Mouse (Mus musculus): Measurements from ENCODE around the gene L3mbtl1.

L3mbtl1 gene

DNA sequence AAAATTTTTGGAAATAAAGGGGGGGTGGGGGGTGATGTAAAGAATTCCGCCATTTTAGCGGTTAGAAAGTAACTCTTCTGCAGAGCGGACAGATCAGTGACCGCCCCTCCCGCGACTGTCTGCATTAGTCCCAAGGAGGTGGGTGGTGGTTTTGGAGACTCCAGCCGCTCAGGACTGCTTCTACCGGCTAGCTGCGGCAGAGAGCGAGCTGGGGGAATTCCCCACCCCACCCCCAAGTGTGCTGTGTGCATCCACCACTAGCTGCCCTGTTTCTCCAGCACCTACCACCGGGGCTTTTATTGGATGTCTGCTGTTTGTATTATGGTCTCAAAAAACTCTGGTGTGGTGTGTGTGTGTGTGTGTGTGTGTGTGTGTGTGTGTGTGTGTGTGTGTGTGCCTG is 659 bp downstream of the L3mbtl1 start:
- peak in 1 of 2 experiments; percentile 28 for DNase-seq (ENCODE audit: low spot score in 2 of 2)

DNA sequence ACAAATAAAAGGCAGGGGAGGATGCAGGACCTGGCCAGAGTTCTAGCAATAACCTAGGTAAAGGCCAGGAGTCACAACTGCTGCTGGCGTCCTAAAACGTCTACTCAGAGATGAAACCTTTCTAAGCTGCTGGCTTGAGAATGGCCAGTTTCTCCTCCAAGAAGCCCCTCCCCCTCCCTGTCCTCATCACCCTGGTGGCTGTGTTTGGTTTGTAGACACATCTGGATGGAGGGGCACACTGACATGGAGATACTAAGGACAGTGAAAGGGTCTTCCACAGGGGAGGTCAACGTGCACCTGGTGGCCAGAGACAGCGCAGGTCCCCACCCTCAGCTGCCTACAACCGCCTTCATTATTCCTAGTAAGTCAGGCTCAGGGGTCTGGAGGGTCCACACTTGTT is 3.7 kb downstream of the L3mbtl1 start:
- DNase-seq (ENCODE audit: low spot score in 2 of 2), result no peak

DNA sequence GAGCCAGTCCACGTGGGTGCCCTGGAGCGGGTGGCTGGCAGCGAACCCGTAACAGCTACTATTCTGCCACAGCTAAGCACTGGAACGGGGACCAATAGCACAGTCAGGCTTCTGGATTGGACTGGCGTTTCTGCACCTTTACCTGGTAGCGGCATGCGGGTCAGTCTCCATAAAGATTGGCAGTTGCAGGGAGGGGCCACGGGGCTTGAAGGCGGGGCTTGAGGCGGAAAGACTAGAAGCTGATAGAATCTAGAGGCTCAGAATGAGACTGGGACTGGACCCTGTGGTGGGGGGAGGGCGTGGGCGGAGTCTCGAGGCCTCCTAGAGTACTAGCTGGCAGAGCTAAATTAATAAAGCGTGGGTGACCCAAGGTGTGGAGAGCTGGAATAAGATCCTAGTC is 4.5 kb downstream of the L3mbtl1 start:
- peak; percentile 43 to 63 for DNase-seq (ENCODE audit: low spot score in 2 of 2)

DNA sequence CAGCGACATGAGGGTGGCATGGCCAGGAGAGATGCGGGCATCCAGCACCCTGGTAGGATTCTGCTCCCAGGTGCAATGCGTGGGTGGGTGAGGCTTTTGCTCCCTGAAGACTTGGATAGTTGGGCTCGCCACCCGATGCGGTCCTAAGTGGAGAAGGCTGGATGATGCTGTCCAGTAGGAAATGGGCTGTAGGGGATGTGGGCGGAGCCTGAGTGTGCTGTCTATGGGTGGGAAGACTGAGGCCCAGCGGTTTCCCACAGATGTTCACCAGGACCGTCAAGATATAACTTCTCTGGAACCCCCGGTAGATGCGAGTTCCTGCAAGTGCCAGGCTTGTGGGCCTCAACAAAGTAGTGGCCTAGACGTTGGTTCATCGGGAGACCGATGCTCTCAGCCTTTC is 4.9 kb downstream of the L3mbtl1 start:
- DNase-seq (ENCODE audit: low spot score in 2 of 2), result no peak

DNA sequence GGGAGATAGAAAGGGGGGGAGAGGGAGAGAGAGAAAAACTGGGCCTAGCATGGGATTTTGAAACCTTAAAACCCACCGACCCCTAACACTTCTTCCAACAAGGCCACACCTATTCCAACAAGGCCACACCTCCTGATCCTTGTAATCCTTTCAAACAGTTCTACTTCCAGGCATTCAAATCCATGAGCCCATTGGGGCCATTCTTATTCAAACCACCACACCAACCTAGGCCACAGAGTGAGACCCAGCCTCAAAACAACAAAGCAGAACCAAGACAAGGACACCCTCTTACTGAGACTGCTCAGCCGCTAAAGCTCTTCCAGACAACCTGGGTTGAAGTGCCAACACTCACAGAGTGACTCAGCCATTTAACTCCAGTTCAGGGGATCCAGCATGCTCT is 7.5 kb downstream of the L3mbtl1 start:
- DNase-seq (ENCODE audit: low spot score in 2 of 2), result no peak

DNA sequence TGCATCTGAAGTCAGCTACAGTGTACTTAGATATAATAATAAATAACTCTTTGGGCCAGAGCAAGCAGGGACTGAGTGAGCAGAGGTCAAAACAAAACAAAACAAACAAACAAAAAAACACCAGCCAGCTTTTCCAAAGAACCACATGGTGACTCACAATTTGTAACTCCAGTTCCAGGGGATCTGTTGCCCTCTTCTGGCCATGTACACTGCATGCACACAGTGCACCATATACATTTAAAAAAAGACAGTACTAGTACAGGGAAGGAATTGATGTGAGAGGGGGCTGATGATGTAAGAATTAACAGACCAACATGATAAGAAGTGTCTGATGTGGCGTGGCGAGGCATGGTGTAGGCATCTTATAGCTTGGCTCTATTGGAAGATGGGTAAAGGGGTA is 13.6 kb downstream of the L3mbtl1 start:
- no peak for DNase-seq (ENCODE audit: low spot score in 2 of 2)

DNA sequence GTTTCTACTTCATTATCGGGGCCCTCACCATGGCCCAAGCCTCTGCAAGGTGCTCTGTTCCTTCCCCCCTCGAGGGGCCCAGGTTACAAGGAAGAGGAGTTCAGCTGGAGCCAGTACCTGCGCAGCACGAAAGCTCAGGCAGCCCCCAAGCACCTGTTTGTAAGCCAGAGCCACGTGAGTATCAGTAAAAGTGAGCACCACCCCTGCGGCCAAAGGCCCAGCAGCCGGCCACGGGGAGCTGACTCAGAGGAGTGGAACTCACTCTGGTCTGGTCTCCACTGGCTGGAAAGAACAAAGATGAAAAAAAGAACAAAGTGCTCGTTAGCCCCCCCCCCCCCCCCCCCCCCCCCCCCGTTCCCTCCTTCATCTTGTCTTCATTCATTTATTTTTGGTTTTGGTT is 18.0 kb downstream of the L3mbtl1 start:
- DNase-seq (ENCODE audit: low spot score in 2 of 2), result no peak

DNA sequence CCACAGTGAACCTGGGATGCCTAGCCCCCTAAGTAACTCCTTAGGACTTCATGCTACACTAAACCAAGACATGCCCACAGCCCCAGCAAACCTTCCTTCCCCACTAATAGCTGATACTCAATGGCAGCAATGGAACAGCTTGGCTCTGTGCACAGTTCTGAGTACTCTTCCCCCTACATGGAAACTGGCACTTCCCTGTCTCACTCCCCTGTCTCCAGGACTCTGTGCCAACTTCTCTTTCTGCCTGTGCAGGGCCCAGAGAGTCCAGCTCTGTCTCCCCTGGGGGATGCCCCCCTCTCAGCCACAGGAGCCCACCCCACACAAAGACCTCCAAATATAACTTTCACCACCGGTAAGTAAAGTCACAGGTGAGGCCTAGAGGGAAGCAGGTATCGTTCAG is 23.5 kb downstream of the L3mbtl1 start:
- no peak for DNase-seq (ENCODE audit: low spot score in 2 of 2)

DNA sequence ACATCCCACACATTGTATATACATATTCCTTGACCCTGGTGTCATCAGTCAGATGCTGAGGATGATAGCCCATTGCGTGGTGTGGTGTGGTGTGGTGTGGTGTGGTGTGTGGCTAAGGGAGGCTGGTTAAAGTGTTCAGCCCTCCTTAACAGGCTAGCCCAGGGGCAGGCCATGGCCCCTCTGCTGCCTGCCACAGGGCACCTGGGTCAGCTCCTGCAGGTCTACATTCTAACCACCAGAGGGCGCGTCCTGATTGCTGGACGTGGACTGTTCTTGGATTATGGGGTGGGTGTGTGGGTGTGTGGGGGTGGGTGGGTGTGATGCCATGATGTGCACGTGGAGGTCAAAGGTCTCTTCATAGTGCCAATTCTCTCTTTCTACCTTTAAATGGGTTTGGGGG is 25.1 kb downstream of the L3mbtl1 start:
- DNase-seq (ENCODE audit: low spot score in 2 of 2), result peak in 1 of 2 experiments; percentile 29

DNA sequence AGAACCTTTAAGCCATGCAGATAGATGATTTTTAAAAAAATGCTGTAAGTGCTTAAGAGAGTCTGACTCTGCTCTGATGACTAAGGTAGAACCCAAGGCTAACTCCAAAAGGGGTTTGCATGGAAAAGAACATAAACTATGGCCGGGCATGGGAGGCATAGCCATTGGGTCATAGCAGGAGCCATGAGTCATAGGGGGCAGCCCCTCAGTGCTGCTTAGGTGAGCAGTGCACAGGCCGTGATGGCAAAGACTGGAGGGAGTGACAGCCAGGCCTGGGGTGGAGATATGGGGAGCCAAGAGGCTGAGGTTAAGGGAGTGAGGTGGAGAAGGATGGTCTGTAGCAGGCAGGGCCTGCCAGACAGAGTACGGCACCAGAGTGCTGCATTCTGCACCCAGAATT is 25.8 kb downstream of the L3mbtl1 start:
- DNase-seq (ENCODE audit: low spot score in 2 of 2), result no peak

DNA sequence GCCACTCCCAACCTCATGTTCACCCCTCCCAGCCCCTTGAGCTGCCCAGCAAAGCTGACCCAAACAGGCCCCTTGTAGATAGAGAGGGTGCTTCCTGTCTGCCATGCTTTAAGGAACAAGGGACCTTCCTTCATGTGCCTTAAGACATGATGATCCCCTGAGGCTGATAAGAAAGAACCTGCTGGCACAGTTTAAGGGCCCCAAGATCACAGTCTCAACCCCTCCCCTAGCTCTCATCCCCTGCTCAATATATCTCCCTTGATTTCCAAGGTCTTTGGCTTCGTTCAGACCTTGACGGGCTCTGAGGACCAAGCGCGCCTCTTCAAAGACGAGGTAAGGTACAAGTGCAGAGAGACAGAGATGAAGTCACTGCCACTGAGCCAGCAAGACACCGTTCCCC is 27.6 kb downstream of the L3mbtl1 start:
- no peak for DNase-seq (ENCODE audit: low spot score in 2 of 2)

DNA sequence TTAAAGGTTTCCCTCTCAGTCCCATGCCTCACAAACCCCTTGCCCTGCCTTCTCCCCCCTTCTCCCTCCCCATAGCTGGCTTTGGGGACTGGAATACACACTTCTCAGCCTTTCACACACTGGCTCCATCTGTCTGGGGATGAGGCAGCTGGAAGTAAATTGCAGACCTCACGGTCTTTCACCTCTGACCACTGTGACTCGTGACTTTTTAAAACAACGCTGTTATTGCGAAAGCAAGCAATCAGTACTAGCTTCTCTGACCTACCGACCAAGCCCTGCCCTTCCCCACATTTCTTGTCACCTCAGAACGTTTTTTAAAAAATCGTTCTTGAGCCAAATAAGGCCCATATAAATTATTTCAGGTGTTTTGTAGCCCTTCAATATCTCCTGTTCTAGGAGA is 29.5 kb downstream of the L3mbtl1 start:
- DNase-seq (ENCODE audit: low spot score in 2 of 2), result no peak

DNA sequence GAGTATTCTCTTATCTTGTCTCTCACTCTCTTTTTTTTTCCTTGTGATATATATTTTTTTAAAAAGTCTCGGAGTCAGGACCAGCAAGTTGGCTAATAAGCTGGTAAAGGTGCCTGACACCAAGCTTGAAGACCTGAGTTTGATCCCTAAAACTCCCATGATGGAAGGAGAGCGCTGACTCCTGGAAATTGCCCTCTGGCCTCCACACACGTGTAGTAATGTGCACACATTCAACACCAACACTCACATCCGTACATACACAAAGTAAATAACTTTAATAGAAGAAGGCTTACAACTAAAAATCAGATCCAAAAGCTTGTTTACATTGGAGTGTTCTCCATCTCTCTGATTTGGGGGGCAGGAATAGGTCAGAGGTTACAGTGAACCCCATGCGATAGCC is 29.9 kb downstream of the L3mbtl1 start:
- DNase-seq (ENCODE audit: low spot score in 2 of 2), result no peak

DNA sequence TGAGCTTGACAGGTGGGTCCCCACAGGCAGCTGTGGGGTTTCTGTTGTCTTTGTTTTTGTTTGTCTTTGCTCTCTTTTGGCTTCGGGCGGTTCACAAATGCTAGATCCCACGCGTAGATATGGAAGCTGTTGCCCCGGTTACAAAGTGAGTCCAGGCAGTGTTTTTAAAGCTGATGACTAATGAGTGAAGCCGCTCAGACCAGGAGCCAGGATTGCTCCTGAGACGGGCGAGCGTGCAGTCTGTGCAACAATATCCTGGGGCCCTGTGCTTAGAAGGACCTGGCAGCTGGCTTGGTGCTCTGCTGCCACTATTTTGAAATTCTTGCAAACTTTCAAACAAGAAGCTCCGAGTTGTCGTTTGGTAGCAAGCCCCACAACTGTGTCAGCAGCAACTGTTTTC is 30.4 kb downstream of the L3mbtl1 start:
- peak in 1 of 2 experiments; percentile 18 for DNase-seq (ENCODE audit: low spot score in 2 of 2)

DNA sequence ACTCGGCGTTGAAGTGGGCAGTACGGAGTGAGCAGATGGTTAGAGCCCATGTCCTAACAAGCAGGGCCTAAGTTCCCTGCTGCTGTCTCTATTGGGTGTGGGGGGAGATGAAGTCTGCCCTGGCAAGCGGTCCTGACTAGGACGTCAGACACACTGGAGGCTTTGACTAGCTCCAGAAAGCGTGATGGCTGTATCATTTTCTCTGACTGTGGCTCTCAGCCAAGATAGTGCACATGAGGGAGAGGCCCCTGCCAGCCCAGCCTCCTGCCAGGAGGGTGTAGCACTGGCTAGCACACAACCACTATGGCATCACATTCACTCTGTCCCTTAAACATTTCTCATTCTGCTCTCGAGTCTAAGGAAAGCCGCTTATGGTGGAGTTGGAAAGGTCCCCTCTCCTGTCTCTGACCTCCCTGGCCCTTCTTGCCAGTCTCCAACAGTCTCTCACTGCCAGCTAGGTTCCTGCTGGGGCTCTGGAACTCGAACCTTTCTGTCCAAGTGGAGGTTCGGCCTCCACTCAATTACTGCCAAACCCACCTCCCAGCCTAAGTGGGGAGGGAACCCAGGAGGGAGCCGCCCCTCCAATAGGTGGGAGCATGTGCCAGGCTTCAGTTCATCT is 32.0 kb downstream of the L3mbtl1 start:
- no peak for DNase-seq (ENCODE audit: low spot score in 2 of 2)

DNA sequence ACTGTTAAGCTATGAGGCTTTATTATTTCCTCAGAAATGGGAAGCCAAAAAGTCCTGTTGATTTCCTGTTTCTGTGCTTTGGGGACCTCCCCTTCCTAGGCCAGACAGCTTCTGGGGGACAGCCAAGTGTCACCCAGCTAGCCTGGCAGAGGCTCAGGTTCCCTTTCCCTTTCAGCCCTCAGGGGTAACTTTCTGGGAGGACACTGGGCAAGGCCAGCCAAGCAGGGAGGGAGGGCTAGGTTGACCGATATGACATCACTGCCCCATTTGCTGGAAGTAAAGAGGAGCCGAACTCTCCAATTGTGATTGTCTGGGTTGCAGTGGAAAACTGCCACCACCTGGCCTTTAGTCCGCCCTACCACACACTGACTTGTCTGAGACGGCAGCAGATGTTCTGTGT is 32.7 kb downstream of the L3mbtl1 start:
- DNase-seq (ENCODE audit: low spot score in 2 of 2), result no peak

DNA sequence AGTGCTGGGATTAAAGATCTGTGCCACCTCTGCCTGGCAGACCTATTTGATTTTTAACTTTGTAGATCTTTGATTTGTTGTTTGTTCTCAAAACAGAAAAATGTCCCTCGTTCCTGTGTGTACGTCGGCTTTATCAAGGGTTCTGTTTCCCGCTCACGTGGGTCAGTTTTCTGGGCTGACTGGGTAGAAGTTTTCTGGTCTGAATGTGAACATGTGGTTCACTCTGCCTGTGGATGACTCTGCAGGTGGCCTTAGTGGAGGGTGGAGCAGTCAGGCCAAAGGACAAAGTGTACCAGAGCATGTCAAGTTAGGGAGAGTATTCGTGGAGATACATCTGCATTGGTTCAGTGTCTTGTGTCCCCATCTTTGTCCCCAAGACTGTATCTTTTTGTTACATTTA is 41.1 kb downstream of the L3mbtl1 start:
- no peak for DNase-seq (ENCODE audit: low spot score in 2 of 2)

DNA sequence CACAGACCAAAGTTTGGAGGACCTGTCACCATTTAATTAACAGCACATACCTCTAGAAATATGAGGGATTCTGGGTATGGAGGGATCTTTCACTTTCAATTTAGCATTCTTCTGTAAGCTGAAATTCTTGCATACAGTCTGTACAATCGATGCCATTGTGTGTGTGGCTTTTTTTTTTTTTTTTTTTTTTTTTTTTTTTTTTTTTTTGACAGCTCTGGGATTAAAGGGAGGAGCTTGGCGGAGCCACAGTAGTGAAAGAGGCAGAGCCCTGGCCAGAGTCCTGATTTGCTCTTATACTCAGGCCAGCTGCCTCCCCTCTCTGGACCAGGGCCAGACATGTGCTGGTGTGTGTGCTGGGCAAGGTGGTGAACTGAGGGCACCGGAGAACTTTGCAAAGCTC is 42.7 kb downstream of the L3mbtl1 start:
- no peak for DNase-seq (ENCODE audit: low spot score in 2 of 2)

DNA sequence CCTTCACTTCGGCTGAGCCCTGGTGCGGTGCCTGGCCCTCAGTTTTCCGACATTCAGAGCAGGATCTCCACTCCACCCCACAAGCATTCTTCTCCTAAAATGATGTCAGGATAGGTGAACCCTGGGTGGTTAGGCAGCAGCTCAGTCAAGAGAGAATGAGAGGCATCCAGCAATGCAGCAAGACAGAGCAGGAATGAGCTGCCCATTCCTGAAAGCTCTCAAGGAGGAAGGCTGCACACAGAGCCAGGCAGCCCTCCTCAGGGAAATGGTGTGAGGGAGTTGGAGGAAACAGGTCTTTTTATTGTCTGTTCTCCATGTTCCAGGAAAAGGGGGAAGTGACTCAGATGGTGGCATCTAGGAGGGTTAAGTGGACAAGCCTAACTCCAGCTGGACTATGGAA is 43.5 kb downstream of the L3mbtl1 start:
- DNase-seq (ENCODE audit: low spot score in 2 of 2), result no peak

DNA sequence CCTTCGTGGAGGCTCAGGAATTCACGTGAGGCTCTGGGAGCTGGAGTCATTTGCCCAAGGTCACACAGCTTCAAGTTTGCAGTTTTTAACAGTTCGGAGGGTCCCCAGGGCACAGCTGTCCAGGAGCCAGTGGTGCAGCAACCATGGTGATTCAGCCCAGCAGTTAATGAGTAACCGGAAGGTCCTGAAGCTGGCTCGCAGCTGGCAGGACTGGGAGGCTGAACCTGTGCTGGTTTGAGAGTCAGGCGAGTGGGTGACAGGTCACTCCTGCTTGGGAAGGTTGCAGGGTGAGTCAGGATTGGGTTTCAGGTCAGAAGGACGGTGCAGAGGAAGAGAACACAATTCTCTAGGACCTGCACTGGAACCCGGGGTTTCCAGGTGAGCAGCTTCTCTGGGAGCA is 43.9 kb downstream of the L3mbtl1 start, which contains the start of gene Sgk2:
Gene Sgk2 (plus strand): TSS at position 113 of the 400 bp plus-strand sequence.
- DNase-seq (ENCODE audit: low spot score in 2 of 2), result no peak

DNA sequence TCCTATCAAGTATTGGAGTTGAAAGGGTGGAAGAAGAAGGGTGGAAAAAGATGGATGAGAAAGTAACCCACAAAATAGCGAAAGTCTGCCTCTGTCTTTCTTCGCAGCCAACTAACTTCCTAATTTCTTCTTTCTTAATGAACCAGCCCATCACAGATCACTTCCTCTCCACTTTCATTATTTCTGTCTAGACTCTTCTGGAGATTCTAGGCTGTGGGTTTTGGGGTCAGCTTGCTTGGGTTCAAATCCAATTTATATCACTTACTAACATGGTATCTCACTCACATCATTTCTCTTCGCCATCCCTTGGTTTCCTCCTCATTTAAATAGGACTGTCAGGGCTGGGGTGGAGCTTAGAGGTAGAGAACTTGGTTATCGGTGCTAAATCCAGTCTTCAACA is 45.0 kb downstream of the L3mbtl1 start:
- DNase-seq (ENCODE audit: low spot score in 2 of 2), result no peak

DNA sequence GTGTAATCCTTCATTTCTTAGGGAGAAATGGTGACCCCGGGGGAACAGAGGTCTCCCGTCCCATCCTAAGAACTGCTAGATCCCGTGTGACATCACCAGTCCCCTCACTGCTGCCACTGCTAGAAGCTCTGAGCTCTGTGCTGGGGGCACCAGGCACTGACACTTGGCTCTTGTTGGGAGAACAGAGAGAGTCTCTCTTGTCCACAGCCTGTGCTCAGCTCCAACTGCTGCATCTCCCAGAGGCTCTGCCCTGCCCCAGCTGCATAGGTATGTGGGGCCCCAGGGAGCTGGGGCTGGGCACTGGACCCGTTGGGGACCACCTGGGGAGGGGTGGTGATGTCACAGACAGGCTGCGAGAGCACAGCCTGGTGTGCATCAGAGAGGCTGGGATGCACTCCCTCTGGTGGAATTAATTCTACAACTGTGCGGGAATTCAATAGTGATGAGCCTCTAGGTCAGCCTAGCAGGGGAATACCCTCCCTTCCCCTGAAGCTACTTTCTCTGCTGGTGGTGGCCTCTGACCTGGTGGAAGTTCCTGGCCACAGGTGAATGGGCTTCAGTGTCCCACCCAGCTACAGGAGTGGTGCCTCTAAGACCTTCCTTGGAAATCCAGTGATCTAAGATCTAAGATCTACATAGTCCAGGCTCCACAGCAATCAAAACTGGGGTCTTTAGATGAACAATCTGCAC is 48.3 kb downstream of the L3mbtl1 start:
- no peak for DNase-seq (ENCODE audit: low spot score in 2 of 2)

DNA sequence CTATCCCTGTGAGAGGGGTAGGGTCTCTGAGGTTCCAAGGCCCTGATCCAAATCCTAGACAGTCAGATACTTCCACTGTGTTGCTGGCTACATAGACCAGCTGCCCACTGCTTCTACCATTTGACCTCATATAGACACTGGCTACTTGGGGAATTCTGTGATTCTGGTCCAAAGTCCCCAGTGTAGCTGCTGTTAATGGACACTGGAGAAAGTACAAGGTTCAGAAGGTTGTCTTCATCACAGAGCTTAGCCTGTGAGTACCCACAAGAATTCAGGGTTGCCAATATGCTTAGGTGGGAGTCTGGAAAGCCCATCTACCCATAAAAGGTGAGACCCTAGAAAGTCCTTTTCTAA is 48.8 kb downstream of the L3mbtl1 start:
- DNase-seq (ENCODE audit: low spot score in 2 of 2), result no peak
